Mouse (Mus musculus) gastrocnemius, postnatal 25 days (tissue): ENCODE results near the gene Gabbr2. TPM values are rescaled to one million over a fixed set of nuclear protein-coding genes. Genes with fewer than 3 reads are reported as not detected.

Source experiments
- DNase-seq: peaks from one replicate; pipeline ENCODE4 v3.0.0; 2022
- total RNA-seq, 2 experiments: library from RNA; stranded (reverse); gene quantifications; 1 replicate in 1 of 2; 2 replicates in 1 of 2; pipeline ENCODE4 v1.2.3; 2021

Gabbr2 gene
- total RNA-seq, 2 experiments from 2014 or later = 0.05 to 0.26 TPM

GRCm38 (mm10) chr4:46863721-46864120 is 128.0 kb downstream of the Gabbr2 start:
- no peak for DNase-seq

GRCm38 (mm10) chr4:46862677-46863076 is 129.0 kb downstream of the Gabbr2 start:
- no peak for DNase-seq

- DNase-seq = no peak
Measured at GRCm38 (mm10) chr4:46860586-46860985, 131.1 kb downstream of the Gabbr2 start.

GRCm38 (mm10) chr4:46858899-46859298 is 132.8 kb downstream of the Gabbr2 start:
- peak; percentile 42 for DNase-seq

- DNase-seq = no peak
Measured at GRCm38 (mm10) chr4:46856145-46856544, 135.5 kb downstream of the Gabbr2 start.

GRCm38 (mm10) chr4:46854686-46855385 is 136.8 kb downstream of the Gabbr2 start:
- no peak for DNase-seq

GRCm38 (mm10) chr4:46853852-46854460 is 137.7 kb downstream of the Gabbr2 start:
- no peak for DNase-seq

- no peak for DNase-seq
Measured at GRCm38 (mm10) chr4:46847745-46848144, 143.9 kb downstream of the Gabbr2 start.

GRCm38 (mm10) chr4:46846396-46846795 is 145.3 kb downstream of the Gabbr2 start:
- DNase-seq = no peak

- no peak for DNase-seq
Measured at GRCm38 (mm10) chr4:46844982-46845643, 146.6 kb downstream of the Gabbr2 start.

GRCm38 (mm10) chr4:46844567-46844966 is 147.1 kb downstream of the Gabbr2 start:
- DNase-seq = no peak

GRCm38 (mm10) chr4:46842596-46842995 is 149.1 kb downstream of the Gabbr2 start:
- DNase-seq = no peak

- DNase-seq = no peak
Measured at GRCm38 (mm10) chr4:46840146-46840545, 151.5 kb downstream of the Gabbr2 start.

- DNase-seq = no peak
Measured at GRCm38 (mm10) chr4:46837362-46837761, 154.3 kb downstream of the Gabbr2 start.

GRCm38 (mm10) chr4:46836065-46836464 is 155.6 kb downstream of the Gabbr2 start:
- DNase-seq = no peak

GRCm38 (mm10) chr4:46835064-46835463 is 156.6 kb downstream of the Gabbr2 start:
- no peak for DNase-seq

GRCm38 (mm10) chr4:46832834-46833544 is 158.7 kb downstream of the Gabbr2 start:
- DNase-seq = no peak

- DNase-seq = no peak
Measured at GRCm38 (mm10) chr4:46829656-46830055, 162.0 kb downstream of the Gabbr2 start.

GRCm38 (mm10) chr4:46828141-46828571 is 163.5 kb downstream of the Gabbr2 start:
- DNase-seq = no peak

- DNase-seq = peak; percentile 43
Measured at GRCm38 (mm10) chr4:46827471-46827870, 164.2 kb downstream of the Gabbr2 start.

GRCm38 (mm10) chr4:46825846-46826529 is 165.7 kb downstream of the Gabbr2 start:
- no peak for DNase-seq

- DNase-seq = no peak
Measured at GRCm38 (mm10) chr4:46823738-46824137, 167.9 kb downstream of the Gabbr2 start.
